Mouse (Mus musculus): ENCODE data around the gene Ccdc9. TPM values are rescaled to one million over a fixed set of nuclear protein-coding genes. Genes with fewer than 3 reads are reported as not detected.
A peak's percentile ranks its signal among the peaks of the same experiment; 100 is the strongest.
"Not testable (repeated sequence)": the region's sequence is repeated elsewhere in the genome, so short reads cannot be mapped to it uniquely, and the experiment has no call there.

Gene Ccdc9
- total RNA-seq, 2 experiments from 2014 or later: 52.2 to 59.2 TPM

GRCm38 (mm10) chr7:16308555-16309317 lies 22.1 kb upstream of the Ccdc9 start:
- no peak for DNase-seq (ENCODE audit: low spot score in 2 of 2)

DNA sequence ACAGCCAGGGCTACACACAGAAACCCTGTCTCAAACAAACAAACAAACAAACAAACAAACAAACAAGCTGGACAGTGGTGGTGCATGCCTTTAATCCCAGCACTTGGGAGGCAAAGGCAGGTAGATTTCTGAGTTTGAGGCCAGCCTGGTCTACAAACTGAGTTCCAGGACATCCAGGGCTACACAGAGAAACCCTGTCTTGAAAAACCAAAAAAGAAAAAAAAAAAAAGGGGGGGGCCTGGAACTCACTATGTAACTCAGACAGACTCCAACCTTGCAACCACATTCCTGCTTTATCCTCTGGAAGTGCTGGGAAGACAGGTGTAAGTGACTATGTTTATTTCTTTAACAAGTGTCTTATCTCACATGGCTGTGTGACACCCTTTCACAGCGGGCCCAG lies 21.5 kb upstream of the Ccdc9 start, which contains the start of gene Bbc3:
Gene Bbc3 (plus strand): TSS at position 301 of the 400 bp plus-strand sequence.
- DNase-seq (ENCODE audit: low spot score in 2 of 2): not testable (repeated sequence)

- not testable (repeated sequence) for DNase-seq (ENCODE audit: low spot score in 2 of 2)
Measured at GRCm38 (mm10) chr7:16307141-16307540, 20.5 kb upstream of the Ccdc9 start.

- peak; percentile 83 to 87 for DNase-seq (ENCODE audit: low spot score in 2 of 2)
Measured at GRCm38 (mm10) chr7:16299419-16300035, 12.9 kb upstream of the Ccdc9 start.

DNA sequence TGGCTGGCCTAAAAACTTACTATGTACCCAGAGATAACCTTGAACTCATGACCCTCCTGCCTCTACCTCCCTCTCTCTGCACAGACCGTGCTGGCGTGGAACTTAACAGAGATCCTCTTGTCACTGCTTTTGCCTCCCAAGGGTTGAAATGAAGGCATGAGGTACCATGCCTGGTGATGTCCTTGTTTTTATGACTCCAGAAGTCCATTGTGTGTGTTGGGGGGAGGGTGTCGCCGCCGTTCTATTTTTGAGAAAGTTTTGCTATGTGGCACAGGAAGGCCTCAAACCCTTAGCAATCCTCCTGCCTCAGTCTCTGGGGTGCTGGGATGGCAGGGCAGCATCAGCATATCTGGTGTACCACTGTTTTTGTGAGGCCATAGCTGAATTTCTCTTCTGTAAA lies 12.3 kb upstream of the Ccdc9 start:
- DNase-seq (ENCODE audit: low spot score in 2 of 2): no peak

DNA sequence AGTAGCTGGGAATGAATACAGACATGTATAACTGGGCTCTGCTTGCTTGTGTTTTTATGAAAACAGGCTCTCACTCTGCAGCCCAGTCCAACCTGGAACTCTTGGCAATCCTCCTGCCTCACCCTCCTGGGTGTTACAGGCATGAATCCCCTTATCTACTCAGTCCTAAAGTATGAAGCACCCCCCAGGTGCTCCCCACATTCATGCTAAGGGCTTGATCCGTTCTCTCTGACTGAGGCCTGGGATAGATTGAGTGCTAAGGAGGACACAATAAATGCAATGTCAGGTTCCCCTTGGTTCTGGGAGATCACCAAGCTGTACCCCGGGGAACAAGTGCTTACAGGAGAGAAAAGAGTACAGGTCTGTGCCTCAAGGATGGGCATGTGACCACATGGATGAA lies 11.0 kb upstream of the Ccdc9 start:
- no peak for DNase-seq (ENCODE audit: low spot score in 2 of 2)

GRCm38 (mm10) chr7:16296766-16297390 lies 10.3 kb upstream of the Ccdc9 start:
- DNase-seq (ENCODE audit: low spot score in 2 of 2): peak; percentile 83 to 87

GRCm38 (mm10) chr7:16296146-16296545 lies 9.6 kb upstream of the Ccdc9 start:
- DNase-seq (ENCODE audit: low spot score in 2 of 2): no peak

GRCm38 (mm10) chr7:16295321-16295900 lies 8.8 kb upstream of the Ccdc9 start:
- peak; percentile 71 to 73 for DNase-seq (ENCODE audit: low spot score in 2 of 2)

DNA sequence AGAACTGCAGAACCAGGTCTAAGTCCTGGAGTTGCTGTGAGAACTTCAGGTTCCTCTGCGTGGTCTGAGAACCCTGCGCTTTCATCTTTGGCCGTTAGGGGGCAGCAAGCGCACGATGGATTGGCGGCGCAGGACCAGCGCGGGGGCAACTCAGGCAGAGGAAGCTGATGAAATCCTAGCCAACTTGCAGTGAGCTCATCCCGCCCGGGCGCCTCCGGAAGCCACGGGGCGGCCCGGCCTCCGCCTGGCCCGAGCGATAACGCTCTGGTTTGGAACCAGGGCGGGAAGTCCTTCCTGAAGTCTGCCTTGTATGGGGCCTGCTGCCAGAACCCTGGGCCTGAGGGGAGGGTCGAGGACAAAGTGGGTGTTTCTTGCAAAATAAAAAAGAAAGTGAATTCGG lies 8.2 kb upstream of the Ccdc9 start:
- DNase-seq (ENCODE audit: low spot score in 2 of 2): peak; percentile 96 to 97

DNA sequence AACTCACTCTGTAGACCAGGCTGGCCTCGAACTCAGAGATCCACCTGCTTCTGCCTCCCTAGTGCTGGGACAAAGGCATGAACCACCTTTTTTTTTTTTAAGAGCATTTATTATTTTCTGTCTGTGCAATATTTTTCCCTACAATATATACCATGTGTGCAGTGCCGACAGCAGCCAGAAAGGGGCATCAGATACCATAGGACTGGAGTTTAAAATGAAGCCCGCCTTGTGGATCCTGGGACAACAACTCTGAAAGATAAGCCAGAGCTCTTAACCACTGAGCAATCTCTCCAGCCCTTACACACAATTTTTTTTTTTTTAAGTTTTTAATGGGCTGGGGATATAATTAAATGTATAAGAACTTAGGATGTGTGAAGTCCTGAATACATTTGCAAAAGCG lies 7.8 kb upstream of the Ccdc9 start:
- DNase-seq (ENCODE audit: low spot score in 2 of 2): no peak

DNA sequence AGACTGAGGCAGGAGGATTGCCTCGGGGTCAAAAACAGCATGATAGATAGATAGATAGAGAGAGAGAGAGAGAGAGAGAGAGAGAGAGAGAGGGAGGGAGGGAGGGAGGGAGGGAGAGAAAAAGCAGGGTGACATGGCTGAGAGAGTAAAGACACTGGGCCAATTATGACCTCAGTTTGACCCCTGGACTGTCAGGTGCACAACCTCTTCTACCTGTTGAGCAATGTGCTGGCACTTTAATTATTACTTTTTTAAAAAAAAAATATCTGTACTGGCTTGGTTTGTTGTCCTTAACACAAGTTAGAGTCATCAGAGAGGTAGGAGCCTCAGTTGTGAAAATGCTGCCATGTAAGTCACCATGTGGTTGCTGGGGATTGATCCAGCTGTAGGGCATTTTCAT lies 1.2 kb upstream of the Ccdc9 start:
- no peak for DNase-seq (ENCODE audit: low spot score in 2 of 2)

GRCm38 (mm10) chr7:16287016-16287415 lies 421 bp upstream of the Ccdc9 start:
- no peak for DNase-seq (ENCODE audit: low spot score in 2 of 2)

DNA sequence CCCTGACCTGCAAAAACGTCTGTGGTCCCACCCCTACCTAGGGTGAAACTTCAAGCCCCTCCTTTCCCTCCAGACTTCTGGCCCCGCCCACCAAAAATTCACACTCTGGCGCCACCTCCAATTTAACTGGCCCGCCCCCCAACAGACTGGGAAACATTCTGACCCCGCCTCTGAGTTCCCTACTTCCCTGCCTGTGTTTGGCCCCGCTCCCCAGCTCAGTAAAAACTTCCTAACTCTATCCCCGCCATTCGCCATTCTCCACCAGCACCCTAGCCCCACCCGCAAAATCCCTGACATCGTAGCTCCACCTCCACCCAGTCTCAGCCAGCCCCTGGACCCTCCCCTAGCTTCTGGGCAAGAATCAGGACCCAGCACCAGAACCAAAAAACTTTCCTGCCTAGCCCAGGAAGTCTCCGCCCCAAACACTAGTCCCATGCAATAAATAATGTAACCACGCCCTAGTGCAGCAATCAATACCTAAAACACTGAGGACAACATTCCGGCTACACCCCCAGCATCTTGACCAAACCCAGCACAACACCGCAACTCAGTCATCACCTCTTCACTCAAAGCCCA lies 1.1 kb downstream of the Ccdc9 start:
- DNase-seq (ENCODE audit: low spot score in 2 of 2): peak; percentile 59 to 61

GRCm38 (mm10) chr7:16284904-16285303 lies 1.7 kb downstream of the Ccdc9 start:
- no peak for DNase-seq (ENCODE audit: low spot score in 2 of 2)

DNA sequence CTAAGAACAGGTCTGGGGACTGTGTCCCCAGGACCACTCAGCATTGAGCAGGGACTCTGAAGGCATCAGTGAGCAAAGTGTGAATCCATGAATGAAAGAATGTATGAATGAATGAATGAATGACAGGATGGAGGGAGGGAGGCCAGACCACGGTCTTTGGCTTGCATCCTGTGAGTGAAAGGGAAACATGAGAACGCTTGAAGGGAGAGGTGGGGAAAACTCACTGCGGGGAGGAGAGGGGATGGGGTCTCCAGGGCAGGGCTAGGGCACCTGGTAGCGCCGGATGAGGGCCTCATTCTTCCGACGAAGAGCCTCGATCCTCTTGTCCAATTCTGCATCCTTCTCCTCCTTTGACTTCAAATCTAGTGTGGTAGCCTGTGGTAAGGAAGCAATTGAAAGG lies 2.6 kb downstream of the Ccdc9 start:
- no peak for DNase-seq (ENCODE audit: low spot score in 2 of 2)

GRCm38 (mm10) chr7:16282334-16282733 lies 4.3 kb downstream of the Ccdc9 start:
- DNase-seq (ENCODE audit: low spot score in 2 of 2): no peak

DNA sequence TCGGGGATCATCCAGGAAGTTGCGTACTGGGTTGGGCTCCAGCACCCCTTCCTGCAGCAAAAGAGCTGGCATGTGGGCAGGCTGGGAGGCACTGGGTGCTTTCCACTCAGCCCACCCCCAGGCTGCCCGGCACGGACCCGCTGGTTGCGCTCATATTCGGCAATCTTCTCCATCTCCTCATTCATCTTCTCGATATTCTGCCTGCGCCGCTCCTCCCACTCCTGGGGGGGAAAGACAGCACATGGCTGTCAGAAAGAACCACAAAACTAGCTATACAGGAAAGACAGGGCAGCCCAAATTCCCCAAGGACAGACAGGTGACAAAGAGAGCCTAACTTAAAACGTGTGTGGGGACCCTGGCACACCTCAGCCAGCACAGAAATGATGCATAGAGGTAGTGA lies 5.9 kb downstream of the Ccdc9 start:
- no peak for DNase-seq (ENCODE audit: low spot score in 2 of 2)

DNA sequence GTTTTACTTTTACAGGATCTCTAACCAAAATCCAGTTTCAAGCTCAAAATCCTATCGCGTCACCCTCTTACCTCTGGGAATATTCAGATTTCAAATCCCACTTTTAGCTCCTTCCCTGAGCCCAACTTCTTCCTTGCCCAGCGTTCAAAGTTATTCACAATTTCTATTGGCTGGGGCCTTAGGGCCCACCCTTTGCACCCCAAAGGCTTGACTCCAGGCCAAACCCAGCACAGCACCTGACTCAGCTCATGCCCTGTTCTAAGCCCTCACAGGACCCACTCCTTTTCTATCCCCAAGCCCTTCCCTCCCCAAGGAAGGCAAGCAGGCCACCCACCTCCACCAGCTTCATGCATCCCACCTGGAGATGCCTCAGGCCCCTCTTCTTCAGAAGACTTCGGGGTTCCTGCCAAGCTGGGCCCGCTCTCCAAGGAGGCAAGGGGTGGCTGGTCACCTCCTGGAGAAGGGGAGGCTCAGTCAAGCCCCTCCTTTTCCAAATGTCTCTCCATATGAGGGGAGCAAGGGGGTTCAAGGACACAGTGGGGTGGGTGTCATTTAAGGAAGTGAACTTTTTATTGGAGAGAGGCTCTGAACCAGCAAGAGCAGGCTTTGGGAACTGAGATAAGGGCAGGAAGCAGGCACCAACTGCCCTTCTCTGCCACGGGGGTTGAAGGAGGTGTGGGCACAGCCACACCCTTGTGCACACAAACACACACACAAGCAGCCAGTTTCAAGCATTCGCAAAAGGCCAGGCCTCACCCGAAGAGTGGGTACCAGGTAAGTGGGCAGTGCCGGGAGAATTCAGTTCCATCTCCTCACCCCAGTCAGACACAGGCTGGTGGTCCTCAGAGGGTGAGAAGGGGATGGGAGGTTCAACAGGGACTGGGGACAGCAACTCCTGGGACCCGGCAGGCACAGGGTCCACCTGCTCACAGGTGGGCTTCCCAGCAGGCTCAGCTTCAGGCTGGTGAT lies 11.4 kb downstream of the Ccdc9 start:
- no peak for DNase-seq (ENCODE audit: low spot score in 2 of 2)

- peak in 1 of 2 experiments; percentile 74 for DNase-seq (ENCODE audit: low spot score in 2 of 2)
Measured at GRCm38 (mm10) chr7:16273766-16274140, 12.8 kb downstream of the Ccdc9 start.

All from adrenal gland, adult 18-20 months (tissue).